Mouse (Mus musculus) kidney, adult 2 months (tissue): ENCODE data around the gene Tmed5.

Experiments used
- CTCF ChIP-seq: fragments of 200-500 bp; conservative IDR thresholded peaks from 2 replicates; pipeline ENCODE4 v1.5.1; 2011; ENCODE audit warnings: low read depth, mild to moderate bottlenecking, control low read depth, low read length, moderate library complexity, mixed read lengths; ENCODE audit not compliant: insufficient read depth, insufficient read length
- POLR2A ChIP-seq: fragments of 200-500 bp; IDR thresholded peaks from one replicate; pipeline ENCODE4 v1.6.1; 2011; ENCODE audit warnings: low read depth, low read length, control low read depth

GRCm38 (mm10) chr5:108072301-108072700 lies 60.1 kb downstream of the Tmed5 start:
- TF ChIP-seq CTCF: no peak
- no peak for TF ChIP-seq POLR2A
